Mouse (Mus musculus) T-cell, adult 2 months (primary cell): ENCODE results near the gene B4galt2.
A peak's percentile ranks its signal among the peaks of the same experiment; 100 is the strongest.

Experiments
- DNase-seq: peaks from one replicate; pipeline ENCODE4 v3.0.0; 2022; ENCODE audit warnings: low spot score

Gene B4galt2

DNA sequence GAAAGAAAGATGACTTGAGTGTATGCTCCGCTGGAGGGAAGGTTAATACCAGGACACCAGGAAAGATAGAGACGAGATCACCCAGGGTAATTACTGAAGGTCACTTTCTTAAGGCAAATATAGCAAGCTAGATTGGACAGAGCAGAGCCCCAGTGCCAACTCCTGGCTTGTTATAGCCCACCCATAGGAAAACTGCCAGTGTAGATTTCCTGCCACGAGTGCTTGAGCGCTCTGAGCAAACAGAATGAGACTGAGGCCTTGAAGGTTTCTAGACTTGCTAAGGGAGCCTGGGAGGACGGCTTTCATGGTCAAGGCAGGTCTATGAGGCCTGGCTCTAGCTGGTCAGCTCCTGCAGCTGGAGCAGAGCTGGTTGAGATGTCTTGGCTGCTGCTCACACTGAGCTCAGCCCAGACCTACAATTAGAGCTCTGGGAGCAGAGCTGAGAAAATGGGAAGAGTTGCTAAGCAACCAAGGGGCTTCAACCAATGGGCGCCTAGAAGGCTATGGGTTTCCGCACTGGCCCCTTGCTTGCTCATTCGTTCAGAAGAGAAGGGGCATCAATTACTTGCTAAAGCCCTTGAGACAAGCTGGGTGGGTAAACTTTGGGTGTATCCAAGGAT, 25.7 kb upstream of the B4galt2 start:
- DNase-seq: no peak

- no peak for DNase-seq
Observed at GRCm38 (mm10) chr4:117906196-117906595, 22.9 kb upstream of the B4galt2 start.

DNA sequence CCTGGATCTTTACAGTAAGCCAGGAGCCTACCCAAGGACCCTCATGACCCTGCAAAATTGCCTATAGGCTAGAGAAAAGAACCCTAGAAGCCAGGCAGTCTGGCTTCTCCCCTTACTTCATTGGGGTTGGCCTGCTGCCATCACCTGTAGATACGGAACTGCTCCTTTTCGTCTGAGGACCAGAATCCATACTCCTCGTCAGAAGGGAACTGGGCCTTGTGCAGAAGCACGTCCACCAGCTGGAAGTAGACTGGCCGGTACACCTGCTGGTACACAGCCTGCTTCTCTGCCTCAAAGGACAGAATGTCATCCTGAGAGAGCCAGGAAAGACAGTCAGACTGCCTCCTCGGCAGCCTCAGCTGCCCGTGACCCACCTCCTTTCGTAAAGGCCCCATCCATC, 21.5 kb upstream of the B4galt2 start:
- no peak for DNase-seq

DNA sequence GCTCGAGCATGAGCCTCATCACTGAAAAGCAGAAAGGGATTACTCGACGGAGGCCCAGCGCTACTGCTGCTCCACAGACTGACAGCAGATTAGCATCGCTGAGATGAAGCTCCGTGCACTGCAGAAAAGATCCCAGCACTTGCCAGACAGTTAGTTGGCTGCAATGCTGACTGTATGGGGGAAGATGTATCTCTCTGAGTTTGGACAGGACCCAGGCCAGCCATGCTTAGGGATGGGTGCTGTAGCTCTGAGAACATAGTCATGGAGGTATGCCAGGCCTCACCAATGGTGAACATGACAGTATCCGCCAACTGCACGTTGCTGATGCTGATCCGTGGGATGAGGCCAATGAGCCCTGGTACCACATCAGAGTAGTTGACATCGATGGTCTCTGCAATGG, 20.8 kb upstream of the B4galt2 start:
- no peak for DNase-seq

DNA sequence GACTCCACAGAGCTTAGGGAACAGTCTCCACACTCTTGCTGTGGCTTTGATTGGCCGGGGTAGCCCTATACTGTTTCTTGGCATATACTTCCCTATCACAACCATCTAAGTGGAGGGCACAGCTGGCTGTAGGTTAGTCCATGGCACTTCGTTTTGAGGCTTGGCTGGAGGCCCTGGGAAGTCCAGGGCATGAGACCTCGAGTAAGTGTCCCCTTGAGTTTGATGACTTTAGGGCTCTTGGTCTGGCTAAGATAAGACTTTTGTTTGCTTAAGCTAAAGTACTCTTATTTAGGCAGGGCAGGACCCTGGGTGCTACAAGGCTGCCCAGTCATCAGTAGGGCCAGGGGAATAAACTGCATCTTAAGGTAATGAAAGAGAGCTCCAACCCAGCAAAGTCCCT, 14.8 kb upstream of the B4galt2 start:
- no peak for DNase-seq

DNA sequence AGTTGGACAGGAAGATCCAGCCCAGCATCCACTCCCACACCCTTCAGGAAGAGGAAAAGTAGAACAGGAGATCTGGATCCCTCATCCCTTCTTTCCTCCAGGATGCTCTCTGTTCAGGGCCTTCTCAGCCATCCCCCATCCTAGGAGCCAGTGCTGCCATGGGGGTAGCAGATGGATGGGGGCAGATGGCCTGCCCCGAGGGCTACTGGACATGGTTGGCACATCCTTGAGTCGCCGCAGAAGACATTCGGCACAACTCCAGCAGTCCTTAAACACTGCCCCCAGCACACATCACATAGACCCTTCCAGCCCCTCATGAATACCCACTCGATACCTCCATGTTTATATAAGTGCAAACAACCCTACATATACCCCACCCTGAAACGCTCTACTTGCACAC, 12.7 kb upstream of the B4galt2 start:
- no peak for DNase-seq

DNA sequence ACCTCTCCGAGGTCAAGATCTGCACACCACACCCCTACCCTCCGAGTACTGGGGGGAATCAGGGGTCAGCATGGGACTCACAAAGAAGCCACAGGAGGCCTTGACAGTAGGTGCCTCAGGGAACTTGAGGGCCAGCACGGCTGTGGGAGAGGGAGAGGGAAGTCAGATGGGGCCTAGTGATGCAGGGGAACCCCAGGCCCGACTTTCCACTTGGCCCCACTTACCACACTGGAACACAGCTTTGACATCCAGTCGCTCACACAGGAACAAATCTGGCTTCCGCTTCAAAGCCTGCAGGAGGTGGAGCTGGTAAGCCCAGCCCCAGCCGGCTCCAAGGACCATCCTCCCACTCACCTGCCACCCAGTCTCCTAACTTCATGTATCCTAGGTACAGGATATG, 12.1 kb upstream of the B4galt2 start:
- no peak for DNase-seq

GRCm38 (mm10) chr4:117894601-117895000, 11.3 kb upstream of the B4galt2 start:
- DNase-seq: no peak

- DNase-seq: peak; percentile 37
Observed at GRCm38 (mm10) chr4:117893376-117893775, 10.1 kb upstream of the B4galt2 start.

GRCm38 (mm10) chr4:117891738-117892161, 8.5 kb upstream of the B4galt2 start, which contains the start of gene Dph2:
Dph2 (minus strand) TSS chr4:117892032.
- DNase-seq: peak; percentile 79

DNA sequence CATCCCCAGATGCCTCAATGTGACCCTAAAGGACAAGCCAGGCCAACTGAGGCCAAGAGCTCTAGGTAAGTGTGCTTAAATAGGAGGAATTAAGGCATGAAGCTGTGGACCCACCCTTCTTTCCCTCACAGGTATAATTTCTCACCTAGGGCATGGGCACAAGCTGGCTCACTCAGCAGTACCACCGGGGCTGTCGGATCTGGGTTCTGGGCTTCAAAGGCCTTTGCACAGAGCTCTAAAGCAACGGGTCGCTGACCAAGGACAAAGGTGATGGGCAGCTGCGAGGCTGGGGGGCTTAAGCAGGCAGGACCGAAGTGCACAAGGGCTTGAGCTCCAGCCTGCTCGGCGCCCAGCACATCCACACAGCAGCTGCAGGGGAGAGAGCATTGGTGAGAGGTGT, 7.5 kb upstream of the B4galt2 start:
- DNase-seq: no peak

DNA sequence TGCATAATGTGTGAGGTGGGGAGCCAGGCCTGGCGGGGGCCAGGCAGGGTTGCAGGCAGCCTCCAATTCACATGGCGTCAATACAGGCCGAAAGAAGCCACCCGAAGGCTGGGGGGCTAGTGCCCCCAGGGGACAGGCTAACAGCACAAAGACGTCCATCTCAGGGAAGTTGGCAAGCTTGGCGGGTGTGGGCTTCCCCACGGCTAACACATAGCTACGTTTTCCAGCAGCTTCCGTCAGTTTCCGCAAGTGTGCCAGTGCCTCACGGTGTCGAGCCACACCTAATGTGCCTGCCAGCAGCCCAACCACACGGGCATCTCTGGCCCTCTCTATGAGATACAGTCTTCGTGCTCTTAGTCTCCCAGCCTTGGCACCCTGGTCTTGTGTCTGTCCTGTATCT, 6.7 kb upstream of the B4galt2 start:
- DNase-seq: no peak

DNA sequence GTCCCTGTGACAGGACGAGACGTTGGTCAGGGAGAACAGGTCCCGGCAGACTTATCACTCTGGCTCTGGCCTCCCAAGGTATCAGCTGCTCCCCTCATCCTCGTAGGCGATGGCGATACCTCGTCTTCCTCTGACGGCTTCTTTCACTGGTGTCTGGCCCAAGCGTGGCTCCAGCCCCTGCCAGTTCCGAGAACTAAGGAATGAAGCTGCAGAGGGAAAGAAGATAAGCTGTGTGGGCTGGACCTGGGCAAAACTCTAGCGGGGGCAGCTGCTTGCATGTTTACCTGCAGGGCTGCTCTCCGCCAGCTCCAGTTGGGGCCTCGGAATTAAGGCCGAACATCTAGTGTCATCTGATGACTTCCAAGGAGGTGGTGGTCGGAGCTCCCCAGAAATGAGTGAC, 6.2 kb upstream of the B4galt2 start:
- no peak for DNase-seq

DNA sequence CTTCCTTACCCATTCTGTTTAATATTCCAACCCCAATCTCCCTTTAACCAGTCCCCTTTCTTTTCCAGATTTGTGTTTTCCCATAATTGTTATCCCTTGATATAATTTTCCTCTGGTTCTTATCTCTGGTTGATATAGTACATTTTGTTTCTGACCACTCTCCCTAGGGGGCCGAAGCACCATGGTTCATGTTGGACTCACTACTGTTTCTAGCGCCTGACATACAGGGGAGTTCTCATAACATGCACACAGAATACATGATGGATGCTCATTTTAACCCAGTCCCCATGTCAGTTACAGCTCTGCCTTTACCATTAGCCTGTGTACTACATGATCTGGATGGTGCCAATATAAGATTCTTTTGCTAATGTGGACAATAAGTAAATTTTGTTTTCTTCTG, 4.6 kb upstream of the B4galt2 start:
- no peak for DNase-seq

- peak; percentile 93 for DNase-seq
Observed at GRCm38 (mm10) chr4:117887133-117887532, 3.8 kb upstream of the B4galt2 start, which contains the start of gene Atp6v0b. Atp6v0b (minus strand) TSS chr4:117887333.

DNA sequence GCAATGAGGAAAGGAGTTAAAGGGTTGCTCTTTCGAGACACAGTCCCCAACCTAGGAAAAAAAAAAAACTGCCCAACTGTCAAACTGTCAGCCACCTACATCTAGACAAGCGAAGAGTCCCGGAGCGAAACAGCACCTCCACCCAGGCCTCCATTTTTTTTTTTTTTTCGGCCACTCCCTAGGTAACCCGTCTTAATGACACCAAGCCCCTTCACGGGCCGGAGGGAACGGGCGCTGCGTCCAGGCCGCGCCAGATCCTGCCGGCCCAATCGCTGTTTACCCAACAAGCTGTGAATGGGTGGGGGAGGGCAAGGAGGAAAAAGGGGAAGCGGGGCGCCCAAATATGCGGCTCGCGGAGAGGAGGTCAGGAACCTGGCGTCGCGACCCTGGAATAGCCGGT, 3.4 kb upstream of the B4galt2 start:
- DNase-seq: no peak

DNA sequence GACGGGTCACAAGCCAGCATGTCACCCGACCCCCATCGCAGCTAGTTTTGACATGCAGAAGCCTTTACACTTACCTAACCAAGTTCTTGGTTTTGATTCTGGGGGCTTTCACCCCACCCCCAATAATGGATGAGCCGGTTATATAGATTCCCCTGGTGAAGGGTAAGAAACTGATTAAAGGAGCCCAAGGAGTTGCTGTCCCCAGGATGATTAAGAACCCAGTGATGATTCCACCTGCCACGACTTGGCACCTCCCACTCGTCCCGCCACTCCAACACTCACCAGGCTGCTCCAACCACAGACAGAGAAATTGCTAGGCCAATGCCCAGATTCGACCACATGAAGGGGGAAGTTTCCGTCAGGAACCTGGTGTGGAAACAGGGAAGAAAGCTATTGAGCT, 2.7 kb upstream of the B4galt2 start:
- no peak for DNase-seq

DNA sequence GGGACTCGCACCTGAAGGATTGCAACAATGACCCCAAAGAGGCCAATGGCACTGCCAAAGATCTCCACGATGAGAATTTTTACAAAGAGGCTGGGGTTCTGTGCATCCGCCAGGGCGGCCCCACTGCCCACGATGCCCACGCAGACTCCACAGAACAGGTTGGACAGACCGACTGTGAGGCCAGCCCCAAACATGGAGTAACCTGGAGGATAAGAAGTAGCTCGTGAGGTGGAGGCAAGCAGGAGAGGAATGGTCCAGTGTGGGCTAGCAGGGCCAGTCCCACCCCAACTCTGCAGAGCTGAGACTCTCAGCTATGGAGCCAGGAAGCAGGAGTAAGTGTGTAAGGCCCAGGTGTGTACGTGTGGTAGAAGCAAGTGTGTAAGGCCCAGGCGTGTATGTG, 1.8 kb upstream of the B4galt2 start:
- no peak for DNase-seq

DNA sequence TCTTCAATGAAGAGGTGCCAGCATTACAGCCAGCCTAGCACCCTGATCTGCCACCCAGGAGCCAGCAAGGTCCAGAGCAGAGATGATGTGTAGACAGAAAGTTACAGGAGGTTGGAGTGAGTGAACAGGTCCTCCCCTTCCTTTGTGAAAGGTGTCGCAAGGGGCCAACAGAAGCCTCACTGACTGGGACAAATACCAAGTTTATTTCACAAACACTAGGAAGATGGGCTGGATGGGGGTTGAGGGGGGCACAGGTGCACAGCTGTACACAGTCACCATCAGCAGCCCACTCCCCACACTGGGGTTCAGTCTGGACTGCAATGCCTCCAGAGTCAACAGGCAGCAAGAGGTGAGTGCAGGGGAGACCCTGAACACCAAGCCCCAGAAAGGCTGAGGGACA, 859 bp upstream of the B4galt2 start:
- no peak for DNase-seq

GRCm38 (mm10) chr4:117878703-117879102, 4.6 kb downstream of the B4galt2 start:
- no peak for DNase-seq

DNA sequence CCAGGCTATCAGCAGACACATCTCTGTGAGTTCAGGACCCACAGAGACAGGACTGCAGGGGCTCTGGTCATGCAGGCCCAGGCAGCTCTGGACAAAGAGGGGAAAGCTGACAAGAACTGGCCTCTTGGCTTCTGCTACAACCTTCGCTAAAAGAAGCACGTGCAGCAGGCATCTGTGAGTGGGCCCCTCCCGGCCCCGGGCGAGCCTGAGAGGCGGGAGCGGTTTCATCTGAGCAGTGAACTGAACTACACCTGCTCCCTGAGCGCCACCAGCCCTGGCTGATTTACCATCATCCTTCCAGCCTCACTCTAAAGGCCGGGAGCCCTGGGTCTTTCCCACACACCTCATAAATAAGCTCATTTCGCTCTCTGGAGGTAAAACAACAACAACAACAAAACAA, 5.0 kb downstream of the B4galt2 start:
- DNase-seq: peak; percentile 52

GRCm38 (mm10) chr4:117873615-117874014, 9.7 kb downstream of the B4galt2 start:
- DNase-seq: no peak

DNA sequence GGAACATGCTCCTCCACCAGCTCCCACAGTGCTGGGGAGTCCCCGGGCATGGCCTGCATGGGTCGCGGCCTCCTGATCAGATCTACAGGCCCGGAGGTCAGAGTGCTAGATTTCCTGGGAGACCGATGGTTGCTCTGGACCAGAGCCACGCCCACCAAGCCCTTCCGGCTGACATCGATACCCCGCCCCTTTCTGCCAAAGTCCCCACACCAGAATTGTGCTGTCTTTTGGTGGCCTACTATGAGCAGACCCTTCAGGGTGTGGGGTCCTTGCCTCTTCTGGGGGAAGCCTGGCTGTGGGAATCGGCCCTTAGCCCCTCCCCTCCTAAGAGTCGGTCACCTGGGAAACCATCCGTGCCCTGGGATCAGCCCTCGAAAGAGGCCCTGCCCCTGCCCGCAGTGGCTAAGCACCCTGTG, 10.8 kb downstream of the B4galt2 start, which contains the start of gene Ccdc24:
Ccdc24 (minus strand) TSS at position 87 of the 416 bp plus-strand sequence.
- DNase-seq: no peak

GRCm38 (mm10) chr4:117871787-117872186, 11.5 kb downstream of the B4galt2 start:
- DNase-seq: no peak
